Mouse (Mus musculus): ENCODE results near the gene Fcho1. TPM values are rescaled to one million over a fixed set of nuclear protein-coding genes. Genes with fewer than 3 reads are reported as not detected.
"Not testable (repeated sequence)": the region's sequence is repeated elsewhere in the genome, so short reads cannot be mapped to it uniquely, and the experiment has no call there.

The Fcho1 gene
- total RNA-seq, 1 experiment: 21.9 TPM

GRCm38 (mm10) chr8:71702923-71703322, 22.6 kb downstream of the Fcho1 start:
- Histone ChIP-seq H3K9me3 (ENCODE audit: control insufficient read depth, insufficient read depth, low read depth, low read length) (no peaks in the 10 kb centered on the region), H3K9ac (ENCODE audit: insufficient read depth, low read depth, low read length, poor library complexity, severe bottlenecking) (no peak overlapping the region), H3K36me3 (ENCODE audit: control insufficient read depth, insufficient read depth, low read length, poor library complexity, severe bottlenecking) (no peaks in the 10 kb centered on the region), H3K4me3 (ENCODE audit: insufficient read depth in 1 of 2, low read depth in 1 of 2, low read length in 2 of 2, poor library complexity in 1 of 2, severe bottlenecking in 1 of 2) (no peak overlapping the region), H3K27ac (ENCODE audit: insufficient read depth, low read depth, low read length, poor library complexity, severe bottlenecking) (no peak overlapping the region), H3K4me1 (ENCODE audit: control insufficient read depth in 2 of 2, insufficient read depth in 2 of 2, low read length in 2 of 2, poor library complexity in 1 of 2) (peaks cover 2 to 18% of the 10 kb centered on the region in 2 experiments)
- in situ Hi-C loops (cut with MboI; ENCODE audit: low sequenced_read_pairs in 2 of 2, unreplicated experiment in 2 of 2): no loop called here
- DNase-seq (ENCODE audit: low read depth, low spot score): no peak
- TF ChIP-seq ZC3H11A (IDR thresholded peaks at IDR 0.05; ENCODE audit: borderline replicate concordance, low read depth, low read length): no peak
- no peak for TF ChIP-seq MAFK (IDR thresholded peaks at IDR 0.05; ENCODE audit: insufficient read depth, low read depth, low read length)
- TF ChIP-seq ZNF384 (IDR thresholded peaks at IDR 0.05; ENCODE audit: low read depth, low read length): no peak
- no peak for TF ChIP-seq CHD2 (IDR thresholded peaks at IDR 0.05; ENCODE audit: low read depth, low read length)
- no peak for TF ChIP-seq HCFC1 (IDR thresholded peaks at IDR 0.05; ENCODE audit: borderline replicate concordance, insufficient read depth, low read length)

GRCm38 (mm10) chr8:71702087-71702432, 23.5 kb downstream of the Fcho1 start:
- in situ Hi-C loops (cut with MboI; ENCODE audit: low sequenced_read_pairs in 2 of 2, unreplicated experiment in 2 of 2): no loop called here
- TF ChIP-seq ZC3H11A (IDR thresholded peaks at IDR 0.05; ENCODE audit: borderline replicate concordance, low read depth, low read length) (no peak), ZNF384 (IDR thresholded peaks at IDR 0.05; ENCODE audit: low read depth, low read length) (no peak), HCFC1 (IDR thresholded peaks at IDR 0.05; ENCODE audit: borderline replicate concordance, insufficient read depth, low read length) (no peak), CHD2 (IDR thresholded peaks at IDR 0.05; ENCODE audit: low read depth, low read length) (no peak), MAFK (IDR thresholded peaks at IDR 0.05; ENCODE audit: insufficient read depth, low read depth, low read length) (no peak)

GRCm38 (mm10) chr8:71701414-71702086, 24.0 kb downstream of the Fcho1 start, which contains the start of gene B3gnt3:
TSS of gene B3gnt3 (minus strand) at chr8:71701789.
- peaks cover 2 to 16% of the 10 kb centered on the region in 2 experiments for H3K4me1 ChIP-seq (ENCODE audit: control insufficient read depth in 2 of 2, insufficient read depth in 2 of 2, low read length in 2 of 2, poor library complexity in 1 of 2)
- TF ChIP-seq MAFK (IDR thresholded peaks at IDR 0.05; ENCODE audit: insufficient read depth, low read depth, low read length) (no peak), ZC3H11A (IDR thresholded peaks at IDR 0.05; ENCODE audit: borderline replicate concordance, low read depth, low read length) (no peak), HCFC1 (IDR thresholded peaks at IDR 0.05; ENCODE audit: borderline replicate concordance, insufficient read depth, low read length) (no peak), ZNF384 (IDR thresholded peaks at IDR 0.05; ENCODE audit: low read depth, low read length) (no peak), CHD2 (IDR thresholded peaks at IDR 0.05; ENCODE audit: low read depth, low read length) (no peak)
- no peak within 1 kb of the TSS for H3K27ac ChIP-seq (ENCODE audit: insufficient read depth, low read depth, low read length, poor library complexity, severe bottlenecking)
- in situ Hi-C loops (cut with MboI; ENCODE audit: low sequenced_read_pairs in 2 of 2, unreplicated experiment in 2 of 2): no loop called here
- no peaks in the 10 kb centered on the region for H3K36me3 ChIP-seq (ENCODE audit: control insufficient read depth, insufficient read depth, low read length, poor library complexity, severe bottlenecking)
- H3K9ac ChIP-seq (ENCODE audit: insufficient read depth, low read depth, low read length, poor library complexity, severe bottlenecking): no peak within 1 kb of the TSS
- no peaks in the 10 kb centered on the region for H3K9me3 ChIP-seq (ENCODE audit: control insufficient read depth, insufficient read depth, low read depth, low read length)
- H3K4me3 ChIP-seq (ENCODE audit: insufficient read depth in 1 of 2, low read depth in 1 of 2, low read length in 2 of 2, poor library complexity in 1 of 2, severe bottlenecking in 1 of 2): peak within 1 kb of the TSS in 1 of 2 experiments; percentile 28; a peak in 3 of 4 replicates
- DNase-seq (ENCODE audit: low read depth, low spot score): no peak

More at GRCm38 (mm10) chr8:71702087-71702432, 23.5 kb downstream of the Fcho1 start:
- H3K9ac ChIP-seq (ENCODE audit: insufficient read depth, low read depth, low read length, poor library complexity, severe bottlenecking): no peak overlapping the region
- H3K4me1 ChIP-seq (ENCODE audit: control insufficient read depth in 2 of 2, insufficient read depth in 2 of 2, low read length in 2 of 2, poor library complexity in 1 of 2): peaks cover 2 to 16% of the 10 kb centered on the region in 2 experiments
- DNase-seq (ENCODE audit: low read depth, low spot score): no peak
- H3K27ac ChIP-seq (ENCODE audit: insufficient read depth, low read depth, low read length, poor library complexity, severe bottlenecking): no peak overlapping the region
- no peaks in the 10 kb centered on the region for H3K36me3 ChIP-seq (ENCODE audit: control insufficient read depth, insufficient read depth, low read length, poor library complexity, severe bottlenecking)
- no peak overlapping the region for H3K4me3 ChIP-seq (ENCODE audit: insufficient read depth in 1 of 2, low read depth in 1 of 2, low read length in 2 of 2, poor library complexity in 1 of 2, severe bottlenecking in 1 of 2)
- no peaks in the 10 kb centered on the region for H3K9me3 ChIP-seq (ENCODE audit: control insufficient read depth, insufficient read depth, low read depth, low read length)

- no peak for TF ChIP-seq MAFK (IDR thresholded peaks at IDR 0.05; ENCODE audit: insufficient read depth, low read depth, low read length)
- TF ChIP-seq ZNF384 (IDR thresholded peaks at IDR 0.05; ENCODE audit: low read depth, low read length): no peak
- TF ChIP-seq HCFC1 (IDR thresholded peaks at IDR 0.05; ENCODE audit: borderline replicate concordance, insufficient read depth, low read length): no peak
- TF ChIP-seq CHD2 (IDR thresholded peaks at IDR 0.05; ENCODE audit: low read depth, low read length): no peak
- no peak for TF ChIP-seq ZC3H11A (IDR thresholded peaks at IDR 0.05; ENCODE audit: borderline replicate concordance, low read depth, low read length)
- Histone ChIP-seq H3K9ac (ENCODE audit: insufficient read depth, low read depth, low read length, poor library complexity, severe bottlenecking) (no peak overlapping the region), H3K4me3 (ENCODE audit: insufficient read depth in 1 of 2, low read depth in 1 of 2, low read length in 2 of 2, poor library complexity in 1 of 2, severe bottlenecking in 1 of 2) (no peak overlapping the region), H3K36me3 (ENCODE audit: control insufficient read depth, insufficient read depth, low read length, poor library complexity, severe bottlenecking) (no peaks in the 10 kb centered on the region), H3K4me1 (ENCODE audit: control insufficient read depth in 2 of 2, insufficient read depth in 2 of 2, low read length in 2 of 2, poor library complexity in 1 of 2) (peaks cover 2 to 16% of the 10 kb centered on the region in 2 experiments), H3K27ac (ENCODE audit: insufficient read depth, low read depth, low read length, poor library complexity, severe bottlenecking) (no peak overlapping the region), H3K9me3 (ENCODE audit: control insufficient read depth, insufficient read depth, low read depth, low read length) (no peaks in the 10 kb centered on the region)
- no peak for DNase-seq (ENCODE audit: low read depth, low spot score)
- in situ Hi-C loops (cut with MboI; ENCODE audit: low sequenced_read_pairs in 2 of 2, unreplicated experiment in 2 of 2): no loop called here
Measured at GRCm38 (mm10) chr8:71700493-71701269, 24.8 kb downstream of the Fcho1 start.

- H3K9ac ChIP-seq (ENCODE audit: insufficient read depth, low read depth, low read length, poor library complexity, severe bottlenecking); in situ Hi-C loops (cut with MboI; ENCODE audit: low sequenced_read_pairs in 2 of 2, unreplicated experiment in 2 of 2); H3K36me3 ChIP-seq (ENCODE audit: control insufficient read depth, insufficient read depth, low read length, poor library complexity, severe bottlenecking); DNase-seq (ENCODE audit: low read depth, low spot score); H3K27ac ChIP-seq (ENCODE audit: insufficient read depth, low read depth, low read length, poor library complexity, severe bottlenecking); H3K9me3 ChIP-seq (ENCODE audit: control insufficient read depth, insufficient read depth, low read depth, low read length); H3K4me3 ChIP-seq (ENCODE audit: insufficient read depth in 1 of 2, low read depth in 1 of 2, low read length in 2 of 2, poor library complexity in 1 of 2, severe bottlenecking in 1 of 2): not testable (repeated sequence)
- peaks cover 2 to 30% of the 10 kb centered on the region in 2 experiments for H3K4me1 ChIP-seq (ENCODE audit: control insufficient read depth in 2 of 2, insufficient read depth in 2 of 2, low read length in 2 of 2, poor library complexity in 1 of 2)
Measured at GRCm38 (mm10) chr8:71695456-71695855, 30.1 kb downstream of the Fcho1 start.

Measured in ES-E14 (cell line).